Mouse (Mus musculus) small intestine, adult 2 months (tissue): ENCODE measurements around the gene Crk.

Experiments used
- CTCF ChIP-seq: fragments of 200-500 bp; IDR thresholded peaks from 2 replicates; pipeline ENCODE4 v1.5.1; 2012; ENCODE audit warnings: low read depth, mild to moderate bottlenecking, control low read depth, inconsistent platforms, low read length, moderate library complexity, mixed read lengths; ENCODE audit not compliant: insufficient replicate concordance, insufficient read length; ENCODE audit errors: extremely low read depth
- POLR2A ChIP-seq: fragments of 200-500 bp; IDR thresholded peaks from 2 replicates; pipeline ENCODE4 v1.6.1; 2012; ENCODE audit warnings: low read depth, mild to moderate bottlenecking, control low read depth, inconsistent platforms, low read length, moderate library complexity

DNA sequence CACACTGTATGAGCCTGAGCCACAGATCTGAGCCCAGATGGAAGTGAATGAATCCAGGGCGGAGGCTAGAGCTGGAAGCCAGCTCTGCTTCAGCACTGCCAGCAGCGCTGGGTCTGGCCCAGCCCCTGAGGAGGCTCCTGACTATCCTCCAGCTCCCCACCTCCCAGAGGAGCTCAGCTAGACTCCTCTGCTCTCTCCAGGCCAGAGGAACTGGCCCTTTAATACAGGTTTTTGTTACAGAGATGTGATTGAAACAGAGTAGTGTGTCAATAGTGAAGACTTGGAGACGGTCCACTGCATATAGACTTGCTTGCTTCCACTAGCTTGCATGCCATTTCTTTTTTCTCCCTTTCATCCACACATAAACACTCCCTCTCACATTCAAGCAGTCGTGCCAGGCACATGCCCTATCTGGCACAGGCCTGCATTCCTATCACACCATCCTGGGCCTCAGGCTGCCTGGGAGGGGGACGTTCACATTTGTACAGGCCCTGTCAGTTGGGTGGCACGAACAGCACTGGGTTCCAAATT is 31.3 kb upstream of the Crk start:
- TF ChIP-seq CTCF = no peak
- TF ChIP-seq POLR2A = no peak
